Mouse (Mus musculus): Measurements from ENCODE around the gene Sec22b.

DNA sequence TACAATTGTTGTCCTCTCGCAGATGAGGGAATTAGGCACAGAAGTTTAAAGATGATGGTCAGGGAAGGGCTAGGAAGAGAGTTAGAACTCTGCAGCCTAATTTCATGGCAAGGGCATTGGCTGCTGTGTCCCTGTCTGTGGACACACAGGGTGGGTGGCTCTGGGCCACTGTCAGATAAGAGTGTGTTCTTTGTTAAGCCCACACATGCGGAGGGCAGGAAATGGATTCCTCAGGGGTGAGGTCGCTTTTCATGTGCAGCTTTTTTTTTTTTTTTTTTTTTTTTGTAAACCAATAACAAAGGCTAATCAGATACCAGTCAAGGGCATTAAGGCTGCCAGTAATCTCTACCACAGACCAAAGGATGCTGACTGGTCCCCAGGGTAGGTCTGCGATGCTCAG is 45.4 kb downstream of the Sec22b start:
- no peak for TF ChIP-seq CTCF (IDR thresholded peaks at IDR 0.05; ENCODE audit: control insufficient read depth, insufficient read depth, insufficient replicate concordance, low read depth, low read length)
- no peak for TF ChIP-seq POLR2A (IDR thresholded peaks at IDR 0.05; ENCODE audit: control insufficient read depth, low read depth, low read length)
